Mouse (Mus musculus) thymus, postnatal 10 days (tissue): ENCODE data around the gene Palld.
A peak's percentile ranks its signal among the peaks of the same experiment; 100 is the strongest.

ENCODE experiments used
- DNase-seq, 2 experiments: peaks; one replicate each; pipeline ENCODE4 v3.0.0; 2021; ENCODE audit warnings: low spot score in 2 of 2

The Palld gene

DNA sequence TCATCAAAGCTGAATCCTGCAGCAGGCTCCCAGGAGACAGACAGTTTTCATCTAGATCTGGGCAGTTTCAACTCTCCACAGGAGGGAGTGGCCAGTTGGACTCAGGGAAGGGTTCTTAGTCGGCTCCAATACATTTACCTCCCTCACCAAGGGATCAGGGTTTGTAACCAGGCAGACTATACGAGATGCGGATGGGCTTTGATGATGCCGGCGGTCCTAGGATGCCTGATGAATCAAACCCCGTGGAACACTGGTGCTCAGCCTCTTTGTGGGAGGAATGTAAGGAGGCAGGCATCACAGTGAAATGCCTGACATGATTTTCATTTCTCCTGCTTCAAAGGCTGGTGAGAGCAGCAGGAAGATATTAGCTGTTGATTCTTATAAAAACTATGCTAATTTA lies 347.1 kb downstream of the Palld start:
- DNase-seq = no peak

DNA sequence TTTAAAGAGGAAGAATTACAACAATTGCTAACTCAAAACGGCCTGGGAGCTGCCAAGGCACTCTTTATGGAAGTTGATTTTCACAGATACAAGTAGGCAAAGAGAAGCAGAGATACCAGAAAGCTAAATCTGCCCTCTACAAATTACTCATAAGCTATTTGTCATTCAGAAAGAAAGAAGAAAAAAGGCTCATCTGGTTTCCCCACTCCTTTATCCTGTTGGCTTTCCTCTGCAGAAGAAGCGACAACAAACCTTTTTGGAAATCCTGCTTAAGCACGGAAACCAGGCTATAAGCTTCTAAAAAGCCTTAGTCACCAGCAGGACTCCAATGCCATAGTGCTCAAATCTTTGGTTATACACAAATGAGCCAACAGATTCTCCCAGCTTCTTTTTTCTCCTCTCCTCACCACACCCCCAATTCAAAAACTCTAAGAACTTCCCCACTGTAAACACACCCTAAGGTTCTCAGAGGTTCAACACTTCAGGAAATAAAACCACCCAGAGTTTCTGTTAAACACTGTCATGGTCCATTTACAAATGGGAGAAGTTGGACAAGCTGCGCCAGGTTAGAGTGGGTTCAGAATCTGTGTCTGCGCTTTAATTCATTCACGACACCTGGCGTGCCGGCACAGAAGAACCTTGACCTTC lies 349.6 kb downstream of the Palld start:
- no peak for DNase-seq

DNA sequence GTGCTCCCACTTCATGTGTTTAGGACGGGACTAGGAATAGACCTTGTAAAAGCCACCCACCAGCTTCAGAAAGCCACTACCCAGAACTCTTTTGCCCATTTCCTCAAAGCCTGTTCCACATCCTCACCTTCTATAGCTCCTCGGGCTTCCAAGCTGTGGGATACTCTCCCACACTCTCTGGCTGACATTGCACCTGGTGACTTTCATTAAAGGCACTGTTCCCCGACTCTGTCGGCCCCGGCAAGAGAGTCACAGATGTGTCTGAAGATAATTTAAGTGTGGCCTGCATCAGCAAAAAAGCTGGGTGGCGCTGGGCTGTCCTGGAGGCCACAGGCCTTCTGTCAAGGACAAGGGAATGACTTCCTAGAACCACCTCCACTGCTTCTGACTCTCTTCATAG lies 350.3 kb downstream of the Palld start:
- DNase-seq = no peak

DNA sequence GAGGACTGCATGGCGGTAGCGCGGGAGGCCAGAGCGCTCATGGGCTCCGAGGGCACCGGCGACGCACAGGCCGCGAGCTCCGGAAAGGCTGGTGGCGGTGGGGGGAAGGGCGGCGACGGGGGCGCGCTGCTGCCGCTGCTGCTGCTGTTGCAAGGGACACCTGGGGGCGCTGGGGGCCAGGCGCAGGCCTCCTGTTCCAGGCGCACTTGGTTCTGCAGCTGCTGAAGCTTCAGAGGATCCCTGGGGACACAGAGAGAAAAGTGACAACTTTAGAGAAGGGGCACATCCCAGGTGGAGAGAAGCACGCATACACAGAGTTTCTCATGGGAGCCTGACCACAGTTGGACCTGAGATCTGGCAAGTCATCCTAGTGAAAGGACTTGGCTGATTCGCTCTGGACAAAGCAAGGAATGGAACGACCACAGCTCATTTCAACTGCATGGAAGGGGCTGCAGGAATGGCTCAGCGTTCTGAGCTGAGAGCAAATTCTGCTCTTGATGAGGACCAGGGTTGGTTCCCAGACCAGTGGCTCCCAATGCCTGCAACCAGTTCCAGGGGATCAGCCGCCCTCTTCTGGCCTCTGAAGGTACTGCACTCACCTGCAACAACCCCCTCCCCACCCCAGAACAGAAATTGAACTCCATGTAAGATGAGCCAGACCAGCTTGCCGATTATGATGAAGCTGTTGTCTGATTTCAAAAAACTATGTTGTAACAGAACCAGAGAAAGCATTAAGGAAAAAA lies 352.3 kb downstream of the Palld start:
- DNase-seq = peak in 1 of 2 experiments; percentile 12

DNA sequence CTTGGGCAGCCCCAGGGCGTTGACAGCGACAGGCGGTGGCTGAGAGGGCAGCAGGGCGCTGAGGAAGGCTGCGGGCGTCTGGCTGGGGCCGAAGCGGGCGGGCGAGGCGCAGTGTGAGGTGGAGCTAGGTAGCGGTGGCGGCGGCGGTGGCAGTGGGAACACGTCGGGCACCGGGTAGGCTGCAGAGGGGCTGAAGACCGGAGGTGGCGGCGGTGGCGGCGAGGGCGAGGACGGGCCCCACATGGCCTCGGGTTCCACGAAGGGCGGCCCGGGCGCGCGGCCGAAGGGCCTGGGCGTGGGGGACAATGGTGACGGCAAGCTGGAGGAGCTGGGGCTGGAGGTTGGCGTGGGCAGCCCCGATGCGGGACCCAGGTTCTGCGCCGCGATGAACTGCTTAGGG lies 352.9 kb downstream of the Palld start:
- no peak for DNase-seq

DNA sequence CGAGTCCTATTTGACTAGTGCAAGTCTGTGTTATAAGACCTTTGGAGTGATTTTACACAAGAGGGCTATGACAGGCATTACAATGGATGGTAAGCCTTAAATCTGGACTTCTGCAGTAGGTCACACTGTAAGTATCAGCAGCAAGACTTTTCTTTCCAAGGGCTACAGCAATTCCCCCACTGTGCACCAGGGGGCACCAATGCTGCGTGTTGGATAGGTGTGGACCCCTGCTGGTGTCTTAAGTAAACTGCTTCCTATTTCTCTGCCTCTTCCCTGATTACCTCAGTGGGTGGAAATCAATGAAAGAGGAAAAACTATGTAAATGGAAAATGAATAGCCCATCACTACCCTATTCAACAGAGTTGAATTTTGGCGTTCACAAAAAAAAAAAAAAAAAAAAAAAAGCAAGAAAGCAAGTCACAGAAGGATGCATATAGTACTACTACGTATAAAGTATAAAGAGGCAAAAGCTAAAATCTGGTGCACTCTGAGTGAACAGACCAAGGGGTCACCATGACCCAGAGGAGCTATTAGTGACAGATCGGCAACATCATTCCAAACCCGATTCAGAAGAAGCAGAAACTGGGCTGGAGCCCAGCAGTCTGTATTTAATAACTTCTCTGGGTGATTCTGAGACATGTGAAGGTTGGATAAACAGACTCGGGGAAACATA lies 362.5 kb downstream of the Palld start:
- peak; percentile 49 to 80 for DNase-seq

DNA sequence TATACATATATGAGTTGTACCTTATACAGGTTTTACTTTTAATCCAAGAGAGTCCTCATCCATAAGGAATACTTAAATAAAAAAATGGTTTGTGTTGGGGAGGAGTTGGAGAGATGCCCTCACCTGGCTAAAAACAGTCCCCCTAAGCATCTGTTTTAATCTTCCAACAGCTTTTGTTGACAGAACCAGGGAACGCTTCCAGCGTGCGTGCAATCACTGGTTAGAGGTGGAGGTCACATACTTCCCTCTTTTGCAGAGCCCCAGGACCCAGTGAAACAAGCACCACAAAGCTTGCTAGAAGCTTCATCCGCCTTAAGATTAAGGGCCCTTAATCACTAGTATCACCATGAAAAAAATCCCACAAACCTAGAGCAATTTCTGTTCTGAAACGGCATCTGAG lies 365.0 kb downstream of the Palld start:
- no peak for DNase-seq

DNA sequence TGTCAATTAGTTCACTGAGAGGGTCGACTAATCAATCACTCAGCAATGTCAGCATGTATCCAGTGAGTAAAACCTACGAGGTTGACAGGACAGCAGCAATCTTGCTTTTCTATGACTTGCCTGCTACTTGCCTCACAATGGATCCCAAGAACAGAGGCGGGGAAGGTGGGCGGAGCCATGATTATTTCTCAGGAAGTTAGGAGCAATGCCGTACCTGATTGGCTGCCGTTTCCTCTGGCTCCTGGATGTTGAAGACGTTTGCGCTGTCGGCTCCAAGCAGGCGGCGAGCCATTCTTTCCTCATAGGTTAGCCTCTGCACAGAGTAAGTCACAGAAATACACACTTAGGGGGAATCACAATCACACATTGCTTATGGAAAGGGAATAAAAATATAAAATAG lies 367.0 kb downstream of the Palld start:
- no peak for DNase-seq

DNA sequence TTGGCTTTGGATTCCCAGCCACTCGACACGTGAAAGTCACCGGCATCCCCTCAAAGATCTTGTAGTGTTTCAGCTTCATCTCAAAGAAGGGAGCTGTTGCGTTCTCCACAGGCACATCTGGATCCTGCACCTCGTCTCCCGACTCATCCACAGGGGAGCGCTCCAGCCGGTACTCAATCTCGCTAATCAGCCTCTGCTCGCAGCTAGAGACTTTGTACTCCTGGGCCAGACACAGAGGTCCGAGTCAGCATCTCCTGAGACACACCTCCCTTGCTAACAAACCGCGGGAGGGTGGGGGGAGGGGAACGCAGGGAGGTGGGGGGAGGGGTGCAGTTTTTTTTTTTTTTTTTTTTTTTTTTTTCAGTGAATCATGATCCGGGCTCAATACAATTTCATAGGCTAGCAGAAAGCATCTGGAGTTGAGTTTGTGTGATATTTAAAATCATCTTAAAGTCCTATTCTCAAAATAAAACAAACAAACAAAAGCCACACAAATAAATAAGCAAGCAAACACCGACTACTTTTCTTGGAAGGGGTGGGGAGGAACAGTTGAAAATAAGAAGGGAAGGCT lies 369.0 kb downstream of the Palld start:
- no peak for DNase-seq

DNA sequence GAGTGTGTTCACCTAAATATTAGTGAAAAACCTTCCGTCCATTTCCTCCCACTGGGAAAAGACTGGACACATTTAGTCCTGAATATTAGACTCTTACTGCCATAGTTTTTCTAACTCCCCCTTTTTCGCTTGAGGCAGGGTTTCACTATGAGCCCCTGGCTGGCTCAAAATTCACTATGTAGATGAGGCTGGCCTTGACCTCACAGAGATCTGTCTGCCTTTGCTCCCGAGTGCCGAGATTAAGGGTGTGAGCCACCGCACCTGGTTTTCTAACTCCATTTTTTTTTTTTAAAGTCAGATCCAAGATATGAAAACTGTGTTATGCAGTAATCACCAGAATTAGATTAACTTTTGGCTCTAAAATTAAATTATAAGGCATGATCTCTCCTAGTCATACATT lies 369.7 kb downstream of the Palld start:
- no peak for DNase-seq

DNA sequence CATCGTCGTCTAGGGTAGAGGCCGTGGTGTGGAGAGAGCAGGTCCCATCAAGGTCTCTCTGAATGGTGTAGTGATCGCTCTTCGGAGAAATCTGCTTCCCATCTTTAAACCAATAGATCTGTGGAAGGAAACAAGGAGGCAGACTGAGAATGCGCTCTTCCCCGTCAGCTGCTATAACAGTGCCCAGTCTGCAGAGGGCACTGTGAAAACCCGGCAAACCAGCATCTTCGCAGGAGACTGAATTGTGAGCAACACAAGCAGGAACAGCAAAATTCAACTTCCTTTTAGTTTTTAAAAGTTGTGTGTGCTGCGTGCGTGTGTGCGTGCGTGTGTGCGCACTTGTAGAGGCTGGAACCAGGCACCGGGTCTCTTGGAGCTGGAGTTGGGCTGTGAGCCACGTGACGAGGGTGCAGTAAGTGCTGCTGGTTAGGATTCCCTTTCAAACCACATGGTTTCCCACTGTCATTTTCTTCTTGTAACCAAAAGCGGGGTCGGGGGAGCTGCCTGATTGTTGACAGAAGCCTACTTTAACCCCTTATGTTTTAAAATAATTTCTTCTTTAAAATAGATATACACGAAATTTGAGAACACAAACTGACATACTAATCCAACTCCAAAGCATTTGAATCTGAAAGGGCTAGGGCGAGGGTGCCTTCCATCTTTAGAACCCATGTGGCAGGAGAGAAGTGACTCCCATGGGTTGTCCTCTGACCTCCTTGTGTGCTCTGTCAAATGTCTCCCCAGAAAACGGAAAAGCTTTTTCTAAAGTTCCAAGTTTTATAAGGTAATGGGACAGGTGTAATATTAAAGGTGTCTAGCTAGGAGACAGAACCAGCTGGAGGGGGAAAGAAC lies 370.3 kb downstream of the Palld start:
- no peak for DNase-seq

DNA sequence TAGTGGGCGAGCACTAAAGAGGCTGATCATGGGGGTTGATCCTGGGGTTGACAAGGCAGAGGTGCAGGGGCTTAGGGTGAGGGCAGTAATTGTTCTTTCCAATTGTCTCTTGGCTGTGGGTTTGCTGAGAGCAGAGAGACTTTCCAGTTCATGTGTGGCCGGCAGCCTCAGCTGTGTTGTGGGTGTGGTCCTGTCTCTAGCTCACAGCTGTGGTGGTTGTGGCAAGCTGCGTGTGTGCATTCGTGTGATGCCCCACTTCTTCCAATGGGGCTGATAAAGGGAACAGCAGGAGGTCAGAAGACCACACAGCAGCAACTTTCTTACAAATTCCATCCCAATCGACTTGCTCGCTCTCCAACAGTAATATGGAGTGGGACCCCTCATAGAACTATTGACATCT lies 373.8 kb downstream of the Palld start:
- no peak for DNase-seq

DNA sequence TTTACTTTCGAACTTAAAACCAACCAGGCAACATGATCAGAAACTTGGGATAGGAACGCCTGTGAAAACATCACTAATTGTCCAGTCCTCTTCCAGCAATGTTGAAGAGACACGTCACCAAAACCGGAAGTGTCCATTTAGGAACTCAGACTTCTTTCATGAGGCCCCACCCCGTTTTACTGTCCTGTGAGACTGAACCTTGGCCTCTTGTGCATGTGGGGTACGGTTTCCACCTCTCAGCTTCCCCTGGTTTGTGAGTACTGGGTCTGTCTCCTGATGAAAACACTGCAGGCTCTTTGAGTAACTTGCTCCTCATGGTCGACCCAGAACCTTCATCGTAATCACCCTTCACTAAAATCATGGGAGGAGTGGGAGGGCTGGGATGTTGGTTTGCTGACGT lies 374.3 kb downstream of the Palld start:
- DNase-seq = no peak

DNA sequence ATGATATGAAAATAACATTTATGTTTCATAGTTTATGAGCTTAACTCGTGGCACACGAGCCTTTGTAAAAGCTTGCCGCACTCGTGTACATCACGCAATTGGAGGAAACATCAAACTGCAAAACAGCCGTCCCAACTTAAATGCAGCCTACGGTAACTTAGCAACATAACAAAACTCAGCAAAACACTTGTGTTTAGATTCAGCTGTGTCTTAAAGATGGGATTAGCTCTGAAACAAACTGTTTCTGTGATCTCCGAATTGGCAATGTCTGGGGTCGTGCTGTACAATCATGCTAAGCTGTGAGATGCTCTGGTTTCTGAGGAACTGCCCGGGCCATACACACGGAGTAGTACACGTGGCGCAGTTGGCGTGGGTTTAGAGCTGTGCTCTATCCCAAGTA lies 375.5 kb downstream of the Palld start:
- DNase-seq = no peak

DNA sequence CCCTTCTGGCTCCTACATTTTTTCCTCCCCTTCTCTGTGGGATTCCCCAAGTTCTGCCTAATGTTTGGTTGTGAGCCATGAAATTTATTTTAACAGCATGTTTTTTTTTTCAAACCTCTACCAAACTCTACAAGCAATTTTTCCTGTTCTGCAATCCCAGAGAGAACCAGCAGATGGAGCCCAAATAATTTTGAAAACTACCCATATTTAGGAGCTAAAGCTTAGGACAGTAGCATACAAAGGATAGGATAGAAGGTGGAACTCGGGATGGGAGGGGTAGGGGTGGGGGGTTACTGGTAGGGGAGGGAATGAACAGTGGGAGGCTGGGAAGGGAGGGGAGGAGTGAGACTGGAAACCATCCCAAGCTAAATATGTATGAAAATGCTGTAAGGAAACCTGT lies 380.4 kb downstream of the Palld start:
- no peak for DNase-seq

DNA sequence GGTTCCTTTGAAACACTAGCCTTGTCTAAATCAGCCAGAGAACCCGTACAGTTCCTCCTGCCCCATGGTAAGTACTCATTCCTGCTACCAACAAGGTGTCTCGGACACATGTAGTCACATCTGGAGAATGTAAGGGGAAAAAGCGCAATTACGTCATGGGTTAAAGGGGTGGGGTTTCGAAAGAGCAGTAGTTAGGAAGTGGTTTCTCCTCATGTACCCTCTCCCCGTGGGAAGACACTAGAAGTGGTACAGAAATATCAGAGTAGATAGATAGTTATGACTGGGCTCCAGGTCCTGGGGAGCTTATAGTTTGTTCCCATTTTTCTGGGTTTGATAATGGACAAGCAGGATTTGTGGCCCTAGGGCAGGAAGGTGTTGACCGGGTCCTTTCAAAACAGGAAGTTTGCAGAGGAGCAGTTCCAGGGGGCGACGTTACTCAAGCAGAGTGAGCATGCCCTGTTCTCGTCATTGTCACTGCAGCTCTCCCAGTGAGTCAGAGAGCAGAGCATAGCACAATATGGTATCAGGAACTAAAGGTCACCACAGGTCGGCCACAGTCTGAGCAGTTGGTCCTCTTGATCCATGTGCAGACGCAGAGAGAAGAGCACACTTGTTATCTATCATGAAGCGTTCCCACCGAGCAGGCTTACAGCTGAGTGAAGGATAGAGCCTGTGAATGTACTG lies 384.8 kb downstream of the Palld start:
- no peak for DNase-seq

DNA sequence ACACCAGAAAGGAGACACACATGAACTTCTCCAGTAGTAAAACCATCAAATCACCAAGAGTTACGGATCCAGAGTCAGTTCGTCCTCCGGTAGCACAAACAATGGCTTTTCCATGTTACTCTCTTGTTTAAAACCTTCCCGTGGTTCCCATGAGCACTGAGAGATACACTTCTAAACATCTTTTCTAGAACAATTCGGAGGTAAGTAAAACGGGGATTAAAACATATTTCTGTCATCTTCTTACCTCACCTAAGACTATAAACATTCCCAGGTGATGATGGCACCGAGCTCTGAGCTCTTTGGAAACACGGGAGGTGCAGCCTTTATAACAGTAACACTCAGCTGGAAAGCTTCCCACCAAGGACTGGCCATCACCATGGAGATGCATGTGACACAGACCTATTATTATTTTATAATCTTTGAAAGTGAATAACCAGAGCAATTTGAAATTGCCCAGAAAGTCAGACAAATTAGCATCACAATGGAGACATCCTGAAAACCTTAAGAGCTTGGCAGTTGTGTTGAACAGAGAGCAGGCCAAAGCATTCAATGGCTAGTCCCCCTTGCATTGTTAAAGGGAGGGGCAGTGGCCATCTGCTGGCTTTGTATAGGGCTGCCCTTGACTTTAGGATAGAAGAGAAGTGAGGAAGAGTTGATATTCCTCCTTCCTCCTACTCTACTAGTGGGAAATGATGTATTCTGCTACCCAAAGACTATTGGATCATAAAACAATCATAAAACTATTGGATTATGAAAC lies 385.6 kb downstream of the Palld start:
- no peak for DNase-seq

DNA sequence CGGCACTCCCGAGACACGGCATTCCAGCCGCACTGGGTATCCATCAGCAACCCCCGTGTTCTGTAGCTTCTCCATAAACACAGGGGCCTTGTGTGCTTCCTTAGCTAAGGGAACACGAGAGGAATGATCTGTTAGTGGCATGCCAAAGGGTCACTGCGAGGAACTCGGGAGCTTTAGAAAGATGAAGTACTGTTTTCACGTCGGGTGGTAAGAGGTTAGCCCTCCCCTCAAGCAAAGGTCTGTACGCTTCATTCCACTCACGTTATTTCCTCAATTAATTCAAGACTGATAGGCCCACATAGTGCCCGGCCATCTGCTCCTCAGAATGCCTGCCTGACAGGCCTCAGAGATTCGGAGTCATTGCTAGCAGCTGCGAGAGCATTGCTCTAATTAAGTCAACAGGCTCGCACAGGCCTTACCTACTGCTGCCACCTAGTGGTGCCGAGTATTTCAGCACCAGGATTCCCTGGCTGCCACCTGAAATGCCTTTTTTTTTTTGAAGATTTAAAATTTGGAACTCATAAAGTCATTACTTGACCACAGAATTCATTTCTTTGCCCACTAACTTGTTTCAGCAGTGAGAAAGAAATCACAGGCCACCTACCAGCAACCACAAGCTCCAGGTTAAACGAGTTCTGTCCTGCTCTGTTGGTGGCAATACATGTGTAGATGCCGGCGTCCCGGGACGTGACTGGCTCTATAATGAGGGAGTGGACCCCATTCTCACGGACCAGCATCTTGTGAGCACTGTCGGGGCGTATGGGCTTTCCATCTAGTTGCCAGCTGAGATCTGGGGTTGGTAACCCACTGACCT lies 386.4 kb downstream of the Palld start:
- peak; percentile 31 to 74 for DNase-seq

DNA sequence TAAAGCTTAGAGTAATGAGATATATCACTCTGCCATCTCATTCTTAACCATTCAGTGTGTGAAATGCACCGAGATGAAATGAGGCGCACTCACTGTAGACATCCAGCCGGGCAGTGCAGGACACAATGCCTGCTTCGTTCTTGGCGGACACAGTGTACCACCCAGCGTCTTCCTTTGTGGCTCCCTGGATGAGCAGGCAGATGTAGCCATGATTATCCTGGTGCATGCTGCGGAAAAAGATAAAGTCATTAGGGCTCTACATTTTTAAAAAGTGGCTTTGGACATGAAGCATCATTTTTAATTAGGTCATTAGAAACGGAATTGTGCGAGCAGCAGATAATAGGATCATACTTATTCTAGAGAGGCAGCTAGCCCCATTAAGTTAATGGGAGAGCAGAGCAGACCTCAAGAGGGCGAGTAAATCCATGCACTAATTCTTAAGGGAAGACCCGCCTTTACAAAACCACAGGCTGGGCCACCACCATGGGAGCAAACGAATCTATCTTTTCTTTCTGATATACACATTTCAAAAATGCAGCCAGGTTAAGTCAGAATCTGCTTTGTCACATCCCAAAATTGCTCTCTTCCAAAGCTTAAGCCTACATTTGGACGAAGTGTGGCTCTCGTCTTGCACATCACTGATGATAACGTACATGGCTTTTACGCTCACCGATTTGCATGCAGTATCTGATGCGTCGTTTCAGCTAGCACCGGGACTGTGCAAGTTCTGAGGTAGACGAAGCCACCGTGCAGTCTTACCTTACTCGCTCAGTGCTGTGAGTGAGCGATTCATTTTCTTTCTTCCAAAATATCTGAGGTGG lies 387.2 kb downstream of the Palld start:
- DNase-seq = no peak
